Mouse (Mus musculus): ENCODE results near the gene Sfxn5.
A peak's percentile ranks its signal among the peaks of the same experiment; 100 is the strongest.

The Sfxn5 gene

DNA sequence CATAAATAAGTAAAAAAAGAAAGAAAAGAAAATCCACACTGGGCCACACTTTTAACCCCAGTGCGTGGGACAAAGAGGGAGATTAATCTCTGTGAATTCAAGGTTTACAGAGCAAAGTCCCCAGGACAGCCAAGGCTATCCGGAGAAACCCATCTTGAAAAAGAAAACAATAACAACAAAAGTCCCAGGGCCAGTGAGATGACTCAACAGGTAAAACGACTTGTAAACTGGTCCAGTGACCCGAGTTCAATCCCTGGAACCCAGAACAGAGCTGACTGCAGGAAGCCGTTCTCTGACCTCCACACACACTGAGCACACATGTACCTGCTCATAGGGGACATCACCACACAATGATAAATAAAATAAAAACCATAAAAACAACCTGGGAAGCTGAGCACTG lies 31.2 kb upstream of the Sfxn5 start:
- no peak for DNase-seq (ENCODE audit: low read depth, low spot score)

DNA sequence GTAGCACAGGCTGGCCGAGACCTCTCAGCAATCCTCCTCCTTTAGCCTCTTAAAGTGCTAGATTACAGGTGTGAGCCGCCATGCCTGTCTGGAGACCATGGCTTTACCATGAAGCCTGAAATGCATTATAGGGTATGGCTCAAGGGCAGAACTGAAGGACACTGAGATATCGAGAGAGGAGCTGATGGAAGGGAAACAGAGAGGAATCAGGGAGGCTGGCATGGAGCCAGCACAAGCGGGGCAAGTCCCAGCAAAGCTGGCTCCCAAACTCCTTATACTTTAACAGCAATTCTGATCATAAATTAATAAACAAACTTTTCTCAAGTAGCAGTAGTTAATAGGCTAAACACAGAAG lies 30.7 kb upstream of the Sfxn5 start:
- no peak for DNase-seq (ENCODE audit: low read depth, low spot score)

DNA sequence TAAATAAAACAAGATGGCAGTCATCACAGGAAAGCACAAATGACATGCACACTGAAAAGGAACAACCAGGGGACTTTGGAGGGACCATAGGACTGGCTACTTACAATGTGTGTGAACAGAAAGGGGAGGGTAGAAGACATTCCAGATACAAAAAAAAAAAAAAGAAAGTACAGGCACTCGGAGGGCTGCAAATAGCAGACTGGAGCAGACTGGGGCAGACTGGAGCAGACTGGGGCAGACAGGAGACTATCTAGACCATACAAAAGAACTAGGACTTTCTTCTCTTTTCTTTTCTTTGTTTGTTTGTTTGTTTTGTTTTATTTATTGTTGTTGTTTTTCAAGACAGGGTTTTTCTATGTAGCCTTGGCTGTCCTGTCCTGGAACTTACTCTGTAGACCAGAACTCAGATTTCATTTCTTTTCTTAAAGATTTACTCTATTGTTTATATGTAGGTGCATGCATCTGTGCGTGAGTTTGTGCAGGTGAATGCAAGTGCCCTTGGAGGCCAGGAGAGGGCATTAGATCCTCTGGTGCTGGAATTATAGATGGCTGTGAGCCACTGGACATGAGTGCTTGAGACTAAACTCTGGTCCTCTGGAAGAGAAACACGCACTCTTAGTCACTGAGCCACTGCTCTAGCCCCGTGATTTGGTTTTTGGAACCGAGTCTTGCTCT lies 30.1 kb upstream of the Sfxn5 start:
- peak; percentile 66 for DNase-seq (ENCODE audit: low read depth, low spot score)

- no peak for DNase-seq (ENCODE audit: low read depth, low spot score)
Observed at GRCm38 (mm10) chr6:85362610-85363009, 29.4 kb upstream of the Sfxn5 start.

DNA sequence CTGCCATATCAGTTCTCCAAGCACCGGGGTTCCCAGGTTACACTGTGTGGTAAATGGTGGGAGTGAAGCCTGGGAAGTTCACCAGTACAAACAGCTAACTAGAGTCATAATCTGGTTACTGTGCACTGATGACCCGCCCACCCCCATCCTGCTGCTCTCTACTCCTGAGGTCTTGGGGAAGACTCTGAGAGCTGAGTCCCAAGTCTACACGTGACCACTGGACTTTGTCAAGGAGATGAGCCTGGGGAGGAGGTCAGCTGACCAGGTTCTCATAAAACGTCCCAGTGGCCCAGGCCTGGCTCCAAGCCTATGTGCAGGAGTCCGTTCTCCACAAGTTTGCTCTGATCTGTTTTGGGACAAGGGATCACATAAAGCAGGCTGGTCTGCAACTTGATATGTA lies 27.1 kb upstream of the Sfxn5 start:
- DNase-seq (ENCODE audit: low read depth, low spot score): no peak

DNA sequence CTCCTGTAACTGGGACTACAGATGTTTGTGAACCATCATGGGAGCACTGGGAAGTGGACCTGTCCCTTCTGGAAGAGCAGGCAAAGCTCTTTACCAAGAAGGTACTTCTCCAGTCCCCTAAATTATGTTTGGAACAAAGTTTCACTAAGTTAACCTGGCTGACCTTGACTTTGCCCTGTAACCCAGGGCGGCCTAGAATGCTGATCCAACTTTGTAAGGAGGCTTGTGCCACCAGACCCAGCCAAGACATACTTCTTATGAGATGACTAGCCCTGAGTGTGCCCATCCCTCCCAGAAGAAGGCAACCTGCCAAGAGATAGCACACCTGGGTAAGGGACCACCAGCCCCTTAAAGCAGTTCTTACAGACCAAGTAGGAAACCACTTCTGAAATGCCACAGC lies 25.7 kb upstream of the Sfxn5 start:
- DNase-seq (ENCODE audit: low read depth, low spot score): no peak

DNA sequence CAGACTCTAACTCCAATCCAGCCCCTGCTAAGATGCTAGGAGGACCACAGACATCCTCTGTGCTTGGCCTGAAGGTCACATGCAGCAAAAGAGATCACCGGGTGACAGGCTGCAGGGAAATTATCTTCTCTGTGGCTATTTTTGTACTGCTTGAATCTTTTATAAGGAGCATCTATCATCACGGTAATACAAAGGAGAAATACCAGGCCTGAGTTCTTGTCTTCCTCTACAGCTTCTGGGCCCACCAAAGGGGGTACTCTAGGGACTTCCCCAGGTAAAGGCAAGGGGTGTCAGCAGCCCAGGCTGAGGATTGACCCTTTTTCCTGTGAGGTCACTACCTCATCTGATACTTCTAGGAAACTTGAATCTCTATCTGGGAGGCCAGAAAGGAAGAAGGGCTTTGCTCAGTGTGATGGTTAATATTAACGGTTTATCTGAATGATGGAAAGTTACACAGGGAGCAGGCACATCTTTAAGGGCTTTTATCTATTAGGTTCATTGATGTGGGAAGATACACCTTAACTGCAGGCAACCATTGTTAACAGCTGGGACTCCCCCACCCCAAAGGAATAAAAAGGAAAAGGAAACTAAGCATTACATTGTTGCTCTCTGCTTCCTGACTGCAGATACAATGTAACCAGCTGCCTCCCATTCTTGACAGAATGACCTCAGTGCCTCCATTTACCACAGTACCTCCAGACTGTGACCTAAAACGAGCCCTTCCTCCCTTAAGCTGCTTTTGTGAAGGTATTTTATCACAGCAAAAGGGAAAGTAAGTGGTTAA lies 23.7 kb upstream of the Sfxn5 start:
- DNase-seq (ENCODE audit: low read depth, low spot score): no peak

DNA sequence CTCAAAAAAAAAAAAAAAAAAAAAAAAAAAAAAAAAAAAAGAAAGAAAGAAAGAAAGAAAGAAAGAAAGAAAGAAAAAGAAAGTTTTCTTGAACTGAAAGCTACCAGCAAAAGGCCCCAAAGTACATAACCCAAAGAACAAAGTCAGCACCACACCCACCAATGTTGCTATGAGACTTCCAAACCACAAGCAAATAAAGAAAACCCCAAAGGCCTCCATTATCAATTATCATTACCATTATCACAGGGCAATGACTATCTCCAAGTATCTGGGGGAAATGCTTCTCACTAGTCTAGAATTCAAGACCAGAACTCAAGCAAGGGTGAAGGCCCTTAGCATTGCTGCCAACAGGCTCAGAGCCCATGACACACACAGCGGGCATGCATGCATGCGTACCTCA lies 22.5 kb upstream of the Sfxn5 start:
- DNase-seq (ENCODE audit: low read depth, low spot score): no peak

- DNase-seq (ENCODE audit: low read depth, low spot score): no peak
Observed at GRCm38 (mm10) chr6:85354709-85355108, 21.5 kb upstream of the Sfxn5 start.

GRCm38 (mm10) chr6:85353706-85354105 lies 20.5 kb upstream of the Sfxn5 start:
- DNase-seq (ENCODE audit: low read depth, low spot score): peak; percentile 60

DNA sequence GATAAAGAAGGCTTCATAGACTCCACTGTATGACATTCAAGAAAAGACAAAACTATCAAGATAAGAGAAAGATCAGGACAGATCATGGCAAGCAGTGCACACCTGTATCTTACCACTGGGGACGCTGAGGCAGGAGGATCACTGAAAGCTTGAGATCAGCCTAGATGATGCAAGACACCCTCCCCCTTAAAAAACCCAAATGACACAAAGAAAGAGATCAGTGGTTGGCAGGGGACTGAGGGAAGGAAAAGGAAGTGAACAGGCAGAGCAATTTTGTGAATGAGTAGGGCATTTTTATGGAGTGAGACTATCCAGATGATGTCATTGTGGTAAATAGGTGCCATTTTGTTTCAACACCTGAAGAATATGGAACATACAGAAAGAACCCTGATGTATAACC lies 16.9 kb upstream of the Sfxn5 start:
- DNase-seq (ENCODE audit: low read depth, low spot score): no peak

DNA sequence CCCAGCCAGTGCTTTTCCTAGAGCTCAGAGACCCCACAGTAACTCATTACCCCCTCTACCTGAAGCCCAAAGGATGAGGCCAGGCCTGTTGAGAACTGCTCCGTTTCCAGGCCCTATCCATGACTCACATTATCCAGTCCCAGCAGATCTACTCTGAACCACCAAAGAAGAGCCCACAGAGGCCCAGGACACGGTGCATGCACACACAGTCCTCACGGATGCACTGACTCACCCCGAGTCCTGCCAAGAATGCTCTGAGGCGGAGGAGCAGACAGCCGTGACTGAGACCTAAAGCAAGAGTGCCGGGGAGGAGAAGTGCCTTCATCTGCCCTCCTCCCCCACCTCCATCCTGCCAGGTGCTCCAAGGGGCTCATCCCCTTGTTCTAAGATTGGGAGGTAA lies 16.0 kb upstream of the Sfxn5 start:
- no peak for DNase-seq (ENCODE audit: low read depth, low spot score)

DNA sequence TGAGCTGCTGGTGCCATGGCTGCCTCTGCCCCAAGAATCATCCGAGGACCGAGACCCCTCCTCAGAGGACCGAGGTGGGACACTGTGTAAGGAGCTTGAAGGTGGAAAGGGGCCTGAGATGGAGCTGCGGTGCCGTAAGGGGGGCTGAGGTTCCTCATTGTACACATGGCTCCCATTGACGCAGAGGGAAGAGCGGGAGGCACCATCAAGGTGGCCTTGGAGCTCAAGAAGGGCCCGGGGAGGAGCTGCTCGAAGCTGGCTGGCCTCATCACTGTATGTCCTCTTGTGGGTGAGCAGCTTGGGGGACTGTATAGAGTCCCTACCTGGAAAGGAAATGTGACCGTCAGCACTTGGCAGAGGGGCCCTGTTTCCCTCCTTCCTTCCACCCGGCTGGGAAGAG lies 14.9 kb upstream of the Sfxn5 start:
- DNase-seq (ENCODE audit: low read depth, low spot score): no peak

DNA sequence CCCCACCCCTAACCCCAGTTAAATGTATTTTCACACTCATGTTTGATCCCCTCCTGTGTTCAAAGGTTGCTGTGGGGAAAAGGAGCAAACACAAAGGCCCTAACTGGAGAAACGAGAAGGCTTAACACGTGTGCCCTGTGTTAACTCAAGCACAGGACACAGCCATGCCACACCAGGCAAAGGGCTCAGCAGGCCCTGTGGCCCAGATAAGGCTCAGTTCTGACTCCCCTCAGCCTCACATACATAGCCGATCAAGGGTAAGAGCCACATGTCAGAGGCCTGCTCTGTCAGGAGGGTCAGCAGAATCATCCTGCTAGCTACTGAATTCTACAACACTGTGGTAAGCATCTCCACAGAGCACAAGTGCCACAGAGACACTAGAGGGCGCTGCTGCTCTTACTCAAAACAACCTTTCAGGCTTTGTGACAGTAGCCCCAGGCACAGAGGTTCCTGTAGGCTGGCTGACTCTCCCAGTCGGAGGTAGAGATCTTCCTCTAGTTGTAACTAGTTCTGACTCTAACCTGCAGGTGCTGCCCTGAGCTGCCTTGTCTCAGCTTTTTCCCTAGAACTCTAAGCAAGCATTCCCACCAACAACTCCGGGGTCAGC lies 12.9 kb upstream of the Sfxn5 start:
- peak; percentile 96 for DNase-seq (ENCODE audit: low read depth, low spot score)

GRCm38 (mm10) chr6:85344929-85345328 lies 11.7 kb upstream of the Sfxn5 start:
- DNase-seq (ENCODE audit: low read depth, low spot score): no peak

DNA sequence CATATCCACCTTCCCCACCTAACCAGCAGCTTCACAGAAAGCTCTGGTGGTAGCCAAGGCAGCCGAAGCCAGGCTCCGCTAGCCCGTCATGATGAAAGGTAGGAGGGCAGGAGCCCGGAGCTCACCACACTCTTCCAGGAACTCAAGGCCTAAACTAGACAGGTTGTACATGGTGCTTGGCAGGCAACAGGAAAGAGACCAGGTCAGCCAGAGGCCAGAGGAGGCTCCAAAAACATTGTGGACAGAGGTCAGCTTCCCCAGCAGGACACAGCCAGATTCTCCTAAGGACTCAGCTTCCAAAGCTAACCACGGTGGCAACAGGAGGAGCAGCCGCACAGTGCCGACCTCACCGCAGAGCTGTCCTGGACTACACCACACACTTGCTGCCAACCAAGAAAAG lies 9.8 kb upstream of the Sfxn5 start:
- no peak for DNase-seq (ENCODE audit: low read depth, low spot score)

GRCm38 (mm10) chr6:85341814-85342501 lies 8.7 kb upstream of the Sfxn5 start:
- no peak for DNase-seq (ENCODE audit: low read depth, low spot score)

- DNase-seq (ENCODE audit: low read depth, low spot score): no peak
Observed at GRCm38 (mm10) chr6:85340184-85340583, 7.0 kb upstream of the Sfxn5 start.

DNA sequence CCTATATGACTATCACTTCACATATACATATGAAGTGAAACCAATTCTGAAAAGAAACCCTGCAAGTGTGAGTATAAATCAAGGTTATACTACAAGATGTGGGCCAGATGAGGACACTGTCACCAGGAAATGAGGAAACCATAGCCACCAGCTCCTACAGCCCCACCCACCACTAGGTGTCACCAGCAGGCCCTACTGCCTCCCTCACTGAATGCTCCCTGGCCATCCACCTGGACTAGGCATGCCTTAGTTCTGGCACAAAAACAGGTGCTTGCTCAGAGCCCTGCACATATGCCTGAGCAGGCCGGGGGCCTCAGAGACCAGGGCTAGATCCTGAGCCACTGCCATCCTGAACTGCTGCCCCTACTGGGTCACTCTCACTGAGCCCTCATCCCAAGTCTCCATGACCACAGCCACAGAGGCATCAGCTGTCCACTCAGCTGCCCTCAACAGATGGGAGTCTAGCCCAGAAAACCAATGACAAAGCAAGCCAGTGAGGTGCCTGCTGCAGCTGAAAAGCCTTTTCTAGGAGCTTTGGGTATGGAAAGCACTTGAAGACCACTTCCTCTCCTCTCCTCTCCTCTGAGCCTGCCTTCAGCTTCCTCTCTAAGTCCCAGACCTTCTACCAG lies 6.2 kb upstream of the Sfxn5 start:
- peak; percentile 48 for DNase-seq (ENCODE audit: low read depth, low spot score)

DNA sequence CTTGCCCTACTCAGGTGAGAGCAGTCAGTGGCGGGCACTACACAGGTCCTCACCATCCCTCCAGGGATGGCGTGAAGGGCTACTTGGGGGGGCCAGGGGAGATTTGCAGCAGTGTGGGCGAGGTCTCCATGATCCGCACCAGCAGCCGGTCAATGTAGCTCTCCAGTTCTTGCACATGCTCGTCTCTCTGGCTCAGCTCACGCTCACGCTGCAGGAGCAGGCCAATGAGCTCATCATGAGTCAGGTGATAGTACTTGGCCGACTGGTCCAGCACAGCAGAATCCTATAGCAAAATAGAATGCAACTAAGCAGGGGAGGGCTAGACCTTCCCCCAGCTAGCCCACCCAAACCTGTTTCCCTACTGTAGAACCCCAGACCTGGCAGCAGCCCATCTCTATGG lies 3.7 kb upstream of the Sfxn5 start:
- DNase-seq (ENCODE audit: low read depth, low spot score): no peak

- DNase-seq (ENCODE audit: low read depth, low spot score): no peak
Observed at GRCm38 (mm10) chr6:85335352-85335751, 2.1 kb upstream of the Sfxn5 start.

- DNase-seq (ENCODE audit: low read depth, low spot score): no peak
Observed at GRCm38 (mm10) chr6:85334851-85335250, 1.6 kb upstream of the Sfxn5 start.
